Mouse (Mus musculus): ENCODE data around the gene Atf7ip. TPM values are rescaled to one million over a fixed set of nuclear protein-coding genes. Genes with fewer than 3 reads are reported as not detected.

Atf7ip gene
- polyA plus RNA-seq, 1 experiment from 2014 or later: 49.7 TPM

DNA sequence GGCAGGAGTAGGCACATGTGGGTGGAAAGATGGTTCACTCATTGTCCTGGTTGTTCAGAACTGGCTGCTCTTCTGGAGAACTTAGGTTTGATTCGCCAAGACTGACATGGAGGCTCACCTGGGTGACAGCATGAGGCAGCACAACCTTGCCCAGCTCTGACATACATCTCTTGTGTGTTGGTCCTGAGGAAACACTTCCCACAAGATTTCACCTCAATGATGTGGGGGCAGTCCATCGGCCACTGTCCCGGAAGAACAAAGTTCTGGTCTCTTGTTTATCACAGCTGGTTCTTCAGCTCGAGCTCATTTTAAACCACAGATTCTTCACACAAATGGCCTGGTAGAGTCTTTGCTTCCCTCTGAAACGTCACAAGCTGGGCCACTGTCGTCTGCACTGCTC lies 10.7 kb downstream of the Atf7ip start:
- Histone ChIP-seq H3K4me2 (replicated peaks) (no peak overlapping the region), H3K27me3 (ENCODE audit: control insufficient read depth, insufficient read depth, low read length) (no peaks in the 10 kb centered on the region), H3K4me3 (replicated peaks; ENCODE audit: low read length) (no peak overlapping the region), H3K9me3 (ENCODE audit: control insufficient read depth, low read length) (peaks cover 10% of the 10 kb centered on the region; the same call in 1 of the 2 replicates), H3K27ac (no peak overlapping the region), H3K36me3 (replicated peaks; ENCODE audit: control insufficient read depth, insufficient read depth) (no peaks in the 10 kb centered on the region), H3K9ac (no peak overlapping the region), H3K4me1 (replicated peaks; ENCODE audit: control insufficient read depth, insufficient read depth, low read length) (0 out of 2 replicates have a peak, but pooled peaks cover 1% of the 10 kb centered on the region)
- ATAC-seq (ENCODE audit: low FRiP score) (no peak), DNase-seq (ENCODE audit: low spot score) (no peak)
- 89% methylated on average over 6 of the region's 6 CpGs for WGBS

GRCm38 (mm10) chr6:136517221-136517620 lies 11.3 kb downstream of the Atf7ip start:
- Histone ChIP-seq H3K36me3 (replicated peaks; ENCODE audit: control insufficient read depth, insufficient read depth) (no peaks in the 10 kb centered on the region), H3K9ac (no peak overlapping the region), H3K4me1 (replicated peaks; ENCODE audit: control insufficient read depth, insufficient read depth, low read length) (0 out of 2 replicates have a peak, but pooled peaks cover 5% of the 10 kb centered on the region), H3K4me2 (replicated peaks) (no peak overlapping the region), H3K27ac (no peak overlapping the region), H3K27me3 (ENCODE audit: control insufficient read depth, insufficient read depth, low read length) (no peaks in the 10 kb centered on the region), H3K9me3 (ENCODE audit: control insufficient read depth, low read length) (peaks cover 10% of the 10 kb centered on the region; the same call in 1 of the 2 replicates), H3K4me3 (replicated peaks; ENCODE audit: low read length) (no peak overlapping the region)
- no peak for ATAC-seq (ENCODE audit: low FRiP score)
- DNase-seq (ENCODE audit: low spot score): no peak

- peak overlapping the region; percentile 55 for H3K4me3 ChIP-seq (replicated peaks; ENCODE audit: low read length)
- H3K4me2 ChIP-seq (replicated peaks): peak overlapping the region; percentile 46
- H3K9me3 ChIP-seq (ENCODE audit: control insufficient read depth, low read length): peaks cover 9% of the 10 kb centered on the region; the same call in 1 of the 2 replicates
- ATAC-seq (ENCODE audit: low FRiP score) (peak; percentile 98), DNase-seq (ENCODE audit: low spot score) (peak; percentile 97)
- WGBS: under 1% methylated on average over 59 of the region's 59 CpGs
- H3K4me1 ChIP-seq (replicated peaks; ENCODE audit: control insufficient read depth, insufficient read depth, low read length): 0 out of 2 replicates have a peak, but pooled peaks cover 5% of the 10 kb centered on the region
- peak overlapping the region; percentile 98 for H3K27ac ChIP-seq
- H3K9ac ChIP-seq: peak overlapping the region; percentile 80
- no peaks in the 10 kb centered on the region for H3K27me3 ChIP-seq (ENCODE audit: control insufficient read depth, insufficient read depth, low read length)
- H3K36me3 ChIP-seq (replicated peaks; ENCODE audit: control insufficient read depth, insufficient read depth): peaks cover 7% of the 10 kb centered on the region
Observed at GRCm38 (mm10) chr6:136518537-136519246, 12.7 kb downstream of the Atf7ip start.

GRCm38 (mm10) chr6:136519254-136519653 lies 13.3 kb downstream of the Atf7ip start:
- Histone ChIP-seq H3K27ac (peak overlapping the region; percentile 98), H3K4me1 (replicated peaks; ENCODE audit: control insufficient read depth, insufficient read depth, low read length) (0 out of 2 replicates have a peak, but pooled peaks cover 5% of the 10 kb centered on the region), H3K4me3 (replicated peaks; ENCODE audit: low read length) (peak overlapping the region; percentile 55), H3K4me2 (replicated peaks) (peak overlapping the region; percentile 46), H3K9ac (peak overlapping the region; percentile 80), H3K9me3 (ENCODE audit: control insufficient read depth, low read length) (peaks cover 4% of the 10 kb centered on the region; the same call in 1 of the 2 replicates), H3K27me3 (ENCODE audit: control insufficient read depth, insufficient read depth, low read length) (no peaks in the 10 kb centered on the region), H3K36me3 (replicated peaks; ENCODE audit: control insufficient read depth, insufficient read depth) (peaks cover 9% of the 10 kb centered on the region)
- DNase-seq (ENCODE audit: low spot score): no peak
- no peak for ATAC-seq (ENCODE audit: low FRiP score)
- WGBS: 2% methylated on average over 17 of the region's 17 CpGs

- WGBS: 76% methylated on average over 2 of the region's 2 CpGs
- DNase-seq (ENCODE audit: low spot score) (no peak), ATAC-seq (ENCODE audit: low FRiP score) (no peak)
- H3K27ac ChIP-seq: no peak overlapping the region
- H3K4me1 ChIP-seq (replicated peaks; ENCODE audit: control insufficient read depth, insufficient read depth, low read length): 0 out of 2 replicates have a peak, but pooled peaks cover 5% of the 10 kb centered on the region
- no peaks in the 10 kb centered on the region for H3K27me3 ChIP-seq (ENCODE audit: control insufficient read depth, insufficient read depth, low read length)
- peak overlapping the region; percentile 12; the same call in 1 of the 2 replicates for H3K4me3 ChIP-seq (replicated peaks; ENCODE audit: low read length)
- peak overlapping the region; percentile 37 for H3K4me2 ChIP-seq (replicated peaks)
- H3K9me3 ChIP-seq (ENCODE audit: control insufficient read depth, low read length): 0 out of 2 replicates have a peak, but pooled peaks cover 5% of the 10 kb centered on the region
- peaks cover 15% of the 10 kb centered on the region for H3K36me3 ChIP-seq (replicated peaks; ENCODE audit: control insufficient read depth, insufficient read depth)
- H3K9ac ChIP-seq: no peak overlapping the region
Observed at GRCm38 (mm10) chr6:136520361-136520760, 14.4 kb downstream of the Atf7ip start.

- ATAC-seq (ENCODE audit: low FRiP score) (no peak), DNase-seq (ENCODE audit: low spot score) (no peak)
- peaks cover 15% of the 10 kb centered on the region for H3K36me3 ChIP-seq (replicated peaks; ENCODE audit: control insufficient read depth, insufficient read depth)
- 0 out of 2 replicates have a peak, but pooled peaks cover 5% of the 10 kb centered on the region for H3K4me1 ChIP-seq (replicated peaks; ENCODE audit: control insufficient read depth, insufficient read depth, low read length)
- H3K9ac ChIP-seq: no peak overlapping the region
- no peaks in the 10 kb centered on the region for H3K27me3 ChIP-seq (ENCODE audit: control insufficient read depth, insufficient read depth, low read length)
- no peak overlapping the region for H3K4me3 ChIP-seq (replicated peaks; ENCODE audit: low read length)
- H3K4me2 ChIP-seq (replicated peaks): peak overlapping the region; percentile 15; the same call in 1 of the 2 replicates
- 0 out of 2 replicates have a peak, but pooled peaks cover 10% of the 10 kb centered on the region for H3K9me3 ChIP-seq (ENCODE audit: control insufficient read depth, low read length)
- no peak overlapping the region for H3K27ac ChIP-seq
Observed at GRCm38 (mm10) chr6:136521681-136522080, 15.7 kb downstream of the Atf7ip start.

GRCm38 (mm10) chr6:136522658-136523057 lies 16.7 kb downstream of the Atf7ip start:
- H3K4me2 ChIP-seq (replicated peaks): no peak overlapping the region
- DNase-seq (ENCODE audit: low spot score) (no peak), ATAC-seq (ENCODE audit: low FRiP score) (no peak)
- H3K27ac ChIP-seq: no peak overlapping the region
- 0 out of 2 replicates have a peak, but pooled peaks cover 5% of the 10 kb centered on the region for H3K4me1 ChIP-seq (replicated peaks; ENCODE audit: control insufficient read depth, insufficient read depth, low read length)
- no peak overlapping the region for H3K9ac ChIP-seq
- peaks cover 15% of the 10 kb centered on the region for H3K36me3 ChIP-seq (replicated peaks; ENCODE audit: control insufficient read depth, insufficient read depth)
- no peak overlapping the region for H3K4me3 ChIP-seq (replicated peaks; ENCODE audit: low read length)
- 0 out of 2 replicates have a peak, but pooled peaks cover 17% of the 10 kb centered on the region for H3K9me3 ChIP-seq (ENCODE audit: control insufficient read depth, low read length)
- 94% methylated on average over 5 of the region's 5 CpGs for WGBS
- no peaks in the 10 kb centered on the region for H3K27me3 ChIP-seq (ENCODE audit: control insufficient read depth, insufficient read depth, low read length)

- Histone ChIP-seq H3K4me3 (replicated peaks; ENCODE audit: low read length) (no peak overlapping the region), H3K27me3 (ENCODE audit: control insufficient read depth, insufficient read depth, low read length) (no peaks in the 10 kb centered on the region), H3K4me2 (replicated peaks) (no peak overlapping the region), H3K9me3 (ENCODE audit: control insufficient read depth, low read length) (0 out of 2 replicates have a peak, but pooled peaks cover 17% of the 10 kb centered on the region), H3K4me1 (replicated peaks; ENCODE audit: control insufficient read depth, insufficient read depth, low read length) (0 out of 2 replicates have a peak, but pooled peaks cover 5% of the 10 kb centered on the region), H3K27ac (no peak overlapping the region), H3K36me3 (replicated peaks; ENCODE audit: control insufficient read depth, insufficient read depth) (peaks cover 15% of the 10 kb centered on the region), H3K9ac (no peak overlapping the region)
- no peak for ATAC-seq (ENCODE audit: low FRiP score)
- 95% methylated on average over 4 of the region's 4 CpGs for WGBS
- DNase-seq (ENCODE audit: low spot score): no peak
Observed at GRCm38 (mm10) chr6:136524751-136525150, 18.8 kb downstream of the Atf7ip start.

DNA sequence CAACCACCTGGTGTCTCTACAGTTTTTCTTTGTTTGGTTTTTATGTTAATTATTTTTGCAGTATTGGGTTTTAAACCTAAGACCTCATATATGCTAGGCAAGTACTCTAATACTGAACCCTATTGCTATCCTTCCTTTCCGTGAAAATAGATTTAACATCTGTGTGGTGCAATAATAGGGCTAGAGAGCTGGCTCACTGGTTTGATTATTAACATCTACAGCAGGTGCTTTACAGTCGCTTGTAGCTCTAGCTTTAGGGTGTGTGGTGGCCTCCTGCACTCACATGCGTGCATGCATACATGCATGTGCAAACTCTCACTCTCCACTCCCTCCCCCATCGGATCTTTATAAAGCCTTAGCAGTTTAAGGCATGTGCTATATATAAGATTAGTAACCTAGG lies 19.6 kb downstream of the Atf7ip start:
- 93% methylated on average over 4 of the region's 4 CpGs for WGBS
- Histone ChIP-seq H3K9ac (no peak overlapping the region), H3K36me3 (replicated peaks; ENCODE audit: control insufficient read depth, insufficient read depth) (peaks cover 15% of the 10 kb centered on the region), H3K27ac (no peak overlapping the region), H3K4me1 (replicated peaks; ENCODE audit: control insufficient read depth, insufficient read depth, low read length) (0 out of 2 replicates have a peak, but pooled peaks cover 5% of the 10 kb centered on the region), H3K27me3 (ENCODE audit: control insufficient read depth, insufficient read depth, low read length) (no peaks in the 10 kb centered on the region), H3K4me3 (replicated peaks; ENCODE audit: low read length) (no peak overlapping the region), H3K4me2 (replicated peaks) (no peak overlapping the region), H3K9me3 (ENCODE audit: control insufficient read depth, low read length) (0 out of 2 replicates have a peak, but pooled peaks cover 17% of the 10 kb centered on the region)
- ATAC-seq (ENCODE audit: low FRiP score) (no peak), DNase-seq (ENCODE audit: low spot score) (no peak)
